Mouse (Mus musculus) small intestine, adult 2 months (tissue): ENCODE measurements around the gene Ntsr2. TPM values are rescaled to one million over a fixed set of nuclear protein-coding genes. Genes with fewer than 3 reads are reported as not detected.

Experiments used
- H3K27ac ChIP-seq: fragments of 200-500 bp; 2 replicates; pipeline ENCODE4 v1.5.1; 2012; ENCODE audit warnings: low read depth, low read length, control low read depth, inconsistent platforms; ENCODE audit not compliant: insufficient read depth
- H3K27me3 ChIP-seq: fragments of 200-500 bp; 2 replicates; pipeline ENCODE4 v1.6.1; 2012; ENCODE audit warnings: mild to moderate bottlenecking, moderate library complexity, low read length, inconsistent platforms; ENCODE audit not compliant: control insufficient read depth, insufficient read depth
- H3K36me3 ChIP-seq: fragments of 200-500 bp; 2 replicates; pipeline ENCODE4 v1.6.1; 2012; ENCODE audit warnings: mild to moderate bottlenecking, low read length, control low read depth, inconsistent platforms; ENCODE audit not compliant: control insufficient read depth, insufficient read depth
- H3K4me1 ChIP-seq: fragments of 200-500 bp; 2 replicates; pipeline ENCODE4 v1.6.1; 2012; ENCODE audit warnings: low read length, inconsistent platforms, mixed read lengths; ENCODE audit not compliant: control insufficient read depth, insufficient read depth, insufficient read length
- H3K4me3 ChIP-seq: fragments of 200-500 bp; 2 replicates; pipeline ENCODE4 v1.5.1; 2012; ENCODE audit warnings: low read depth, mild to moderate bottlenecking, control low read depth, inconsistent platforms, low read length, moderate library complexity
- CTCF ChIP-seq: fragments of 200-500 bp; IDR thresholded peaks from 2 replicates; pipeline ENCODE4 v1.5.1; 2012; ENCODE audit warnings: low read depth, mild to moderate bottlenecking, control low read depth, inconsistent platforms, low read length, moderate library complexity, mixed read lengths; ENCODE audit not compliant: insufficient replicate concordance, insufficient read length; ENCODE audit errors: extremely low read depth
- POLR2A ChIP-seq: fragments of 200-500 bp; IDR thresholded peaks from 2 replicates; pipeline ENCODE4 v1.6.1; 2012; ENCODE audit warnings: low read depth, mild to moderate bottlenecking, control low read depth, inconsistent platforms, low read length, moderate library complexity
- WGBS: fragments of 180-500 bp; shearing (Covaris S2); methylation state at CpG from one replicate; pipeline ENCODE4 v1.1.7; 2018; 5-methylcytosine and 5-hydroxymethylcytosine counted together
- polyA plus RNA-seq: library from polyadenylated mRNA; depleted of rRNA; stranded (reverse); fragments of >200 nt; gene quantifications from 2 replicates; pipeline ENCODE4 v1.2.3, GENCODE M21; 2012

The Ntsr2 gene
- polyA plus RNA-seq, 1 experiment = not detected

GRCm38 (mm10) chr12:16639078-16639771, 14.0 kb upstream of the Ntsr2 start:
- H3K27ac ChIP-seq = no peak overlapping the region
- no peaks in the 10 kb centered on the region for H3K36me3 ChIP-seq
- no peak overlapping the region for H3K4me3 ChIP-seq
- WGBS = 64% methylated on average over 12 of the region's 12 CpGs
- H3K27me3 ChIP-seq = no peaks in the 10 kb centered on the region
- peaks cover 4% of the 10 kb centered on the region; the same call in 1 of the 2 replicates for H3K4me1 ChIP-seq
- TF ChIP-seq CTCF (peak; percentile 35; the same call in 1 of the 2 replicates), POLR2A (no peak)

DNA sequence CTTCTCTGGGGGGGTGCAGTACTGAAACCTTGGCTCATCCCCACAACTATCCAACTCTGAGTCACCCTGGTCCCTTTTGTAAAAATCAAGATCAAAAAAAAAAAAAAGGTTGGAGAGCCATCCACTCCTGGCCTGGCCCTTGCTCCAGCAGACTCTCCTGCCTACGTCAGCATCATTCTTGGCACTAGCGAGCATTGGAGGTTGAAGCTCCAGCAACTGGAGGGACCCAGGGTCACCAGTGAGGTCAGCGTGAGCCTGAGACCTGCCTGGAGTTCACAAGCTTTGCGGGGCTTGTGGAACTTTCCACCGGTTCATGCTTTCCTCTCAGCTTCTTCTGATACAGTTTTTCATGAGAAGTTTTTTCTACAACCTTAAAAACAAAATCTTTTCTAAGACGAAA, 13.1 kb upstream of the Ntsr2 start:
- WGBS = 80% methylated on average over 6 of the region's 6 CpGs

GRCm38 (mm10) chr12:16642000-16642399, 11.2 kb upstream of the Ntsr2 start:
- H3K27me3 ChIP-seq = no peaks in the 10 kb centered on the region
- H3K36me3 ChIP-seq = no peaks in the 10 kb centered on the region
- peak; percentile 33; the same call in 1 of the 2 replicates for TF ChIP-seq CTCF
- no peak for TF ChIP-seq POLR2A
- 62% methylated on average over 5 of the region's 5 CpGs for WGBS
- H3K27ac ChIP-seq = no peak overlapping the region
- no peaks in the 10 kb centered on the region for H3K4me1 ChIP-seq
- no peak overlapping the region for H3K4me3 ChIP-seq

More for the DNA sequence above, 13.1 kb upstream of the Ntsr2 start:
- TF ChIP-seq CTCF (no peak), POLR2A (no peak)
- no peaks in the 10 kb centered on the region for H3K36me3 ChIP-seq
- H3K4me3 ChIP-seq = no peak overlapping the region
- H3K27me3 ChIP-seq = no peaks in the 10 kb centered on the region
- H3K4me1 ChIP-seq = peaks cover under 1% of the 10 kb centered on the region; the same call in 1 of the 2 replicates
- no peak overlapping the region for H3K27ac ChIP-seq

DNA sequence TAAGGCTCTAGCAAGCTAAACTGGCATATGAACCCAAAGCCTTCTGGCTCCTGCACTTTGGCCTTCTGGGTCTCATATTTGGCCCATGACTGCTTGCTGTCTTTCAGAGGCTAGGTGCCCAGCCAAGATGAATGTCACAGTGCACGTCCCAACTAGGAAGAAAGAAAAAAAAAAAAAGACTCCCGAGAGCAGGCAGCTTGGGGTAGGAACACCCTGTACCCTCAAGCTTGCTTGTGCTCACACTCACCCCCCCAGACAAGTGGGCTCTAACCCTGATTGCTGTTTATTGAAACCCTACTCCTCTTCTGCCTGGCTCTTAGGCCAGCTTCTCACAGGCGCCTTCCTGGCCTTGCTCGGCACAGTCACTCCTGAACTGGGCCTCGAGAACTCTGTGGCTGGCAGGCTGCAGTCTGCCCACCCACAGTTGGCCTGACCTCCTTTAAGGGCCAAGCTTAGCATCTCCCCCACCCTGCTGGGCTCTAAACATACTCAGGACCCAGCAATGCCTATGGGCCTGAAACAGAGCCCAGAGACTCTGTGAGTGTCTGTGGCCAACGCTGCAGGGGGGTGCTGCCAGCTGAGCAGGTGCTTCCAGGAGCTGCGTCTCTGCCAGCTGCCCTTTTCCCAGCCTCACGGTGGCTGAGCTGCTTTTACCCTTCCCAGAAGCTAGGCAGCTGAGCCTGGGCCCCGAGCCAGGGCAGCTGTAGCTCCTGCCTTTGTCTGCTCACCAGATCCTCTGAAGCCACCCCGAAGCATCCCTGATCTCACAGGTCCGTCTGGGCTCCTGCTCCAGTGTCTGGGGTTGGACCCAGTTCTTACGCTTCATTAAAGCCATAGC, 9.5 kb upstream of the Ntsr2 start:
- no peaks in the 10 kb centered on the region for H3K27me3 ChIP-seq
- H3K27ac ChIP-seq = no peak overlapping the region
- H3K4me1 ChIP-seq = no peaks in the 10 kb centered on the region
- 37% methylated on average over 12 of the region's 12 CpGs for WGBS
- no peaks in the 10 kb centered on the region for H3K36me3 ChIP-seq
- no peak overlapping the region for H3K4me3 ChIP-seq
- TF ChIP-seq CTCF (no peak), POLR2A (no peak)

GRCm38 (mm10) chr12:16644698-16645097, 8.5 kb upstream of the Ntsr2 start:
- Histone ChIP-seq H3K36me3 (no peaks in the 10 kb centered on the region), H3K27me3 (no peaks in the 10 kb centered on the region), H3K4me3 (no peak overlapping the region), H3K27ac (no peak overlapping the region), H3K4me1 (no peaks in the 10 kb centered on the region)
- TF ChIP-seq POLR2A (no peak), CTCF (no peak)
- 65% methylated on average over 8 of the region's 8 CpGs for WGBS

GRCm38 (mm10) chr12:16646780-16647409, 6.3 kb upstream of the Ntsr2 start:
- no peak overlapping the region for H3K4me3 ChIP-seq
- no peaks in the 10 kb centered on the region for H3K4me1 ChIP-seq
- no peaks in the 10 kb centered on the region for H3K36me3 ChIP-seq
- no peak overlapping the region for H3K27ac ChIP-seq
- no peak for TF ChIP-seq POLR2A
- TF ChIP-seq CTCF = no peak
- no peaks in the 10 kb centered on the region for H3K27me3 ChIP-seq
- WGBS = 55% methylated on average over 9 of the region's 9 CpGs
